12 mouse cellular contexts compared by ENCODE assay signal in the genomic region with DNA sequence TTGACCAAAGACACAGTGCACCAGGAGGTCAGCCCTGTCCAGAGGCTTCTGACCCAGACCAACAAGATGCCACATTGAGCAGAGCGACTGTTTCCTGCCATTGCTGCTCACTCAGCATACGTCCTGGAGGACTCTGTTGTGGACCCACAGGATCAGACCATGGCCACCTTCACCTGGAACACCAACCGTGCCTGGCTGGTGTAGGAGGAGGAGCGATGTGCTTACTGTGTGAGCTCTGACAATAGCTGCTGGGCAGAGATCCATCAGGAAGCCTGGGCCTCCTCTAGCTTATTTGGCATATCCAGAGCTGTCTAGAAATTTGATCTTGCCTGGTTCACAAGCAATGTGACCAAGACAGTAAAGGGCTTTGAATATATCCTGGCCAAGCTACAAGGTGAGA.
"Had no signal": no experiment of that assay in that cellular context is flagged by ENCODE, and none has a peak within 500 bp of the region (broad histone marks: within the 10 kb centered on the region; RNA-seq: fewer than 3 reads in every experiment).

No protein-coding gene starts in this region.

- DNase-seq: left cerebral cortex, postnatal 4 days; liver; liver, embryonic 13.5 days; liver, postnatal 0 days; lung, adult 18-20 months; lung, adult 2 months; lung, embryonic 14.5 days; lung, postnatal 10 days; lung, postnatal 14 days; lung, postnatal 36 days; lung, postnatal 4 days; midbrain, embryonic 14.5 days had no signal
